Mouse (Mus musculus): ENCODE results near the gene Hist1h3e.
"Not testable (repeated sequence)": the region's sequence is repeated elsewhere in the genome, so short reads cannot be mapped to it uniquely, and the experiment has no call there.

Hist1h3e gene

GRCm38 (mm10) chr13:23583387-23584068 lies 21.4 kb upstream of the Hist1h3e start:
- no peak for DNase-seq (ENCODE audit: low read depth, low spot score)

GRCm38 (mm10) chr13:23582219-23583056 lies 20.3 kb upstream of the Hist1h3e start:
- DNase-seq (ENCODE audit: low read depth, low spot score) = no peak

DNA sequence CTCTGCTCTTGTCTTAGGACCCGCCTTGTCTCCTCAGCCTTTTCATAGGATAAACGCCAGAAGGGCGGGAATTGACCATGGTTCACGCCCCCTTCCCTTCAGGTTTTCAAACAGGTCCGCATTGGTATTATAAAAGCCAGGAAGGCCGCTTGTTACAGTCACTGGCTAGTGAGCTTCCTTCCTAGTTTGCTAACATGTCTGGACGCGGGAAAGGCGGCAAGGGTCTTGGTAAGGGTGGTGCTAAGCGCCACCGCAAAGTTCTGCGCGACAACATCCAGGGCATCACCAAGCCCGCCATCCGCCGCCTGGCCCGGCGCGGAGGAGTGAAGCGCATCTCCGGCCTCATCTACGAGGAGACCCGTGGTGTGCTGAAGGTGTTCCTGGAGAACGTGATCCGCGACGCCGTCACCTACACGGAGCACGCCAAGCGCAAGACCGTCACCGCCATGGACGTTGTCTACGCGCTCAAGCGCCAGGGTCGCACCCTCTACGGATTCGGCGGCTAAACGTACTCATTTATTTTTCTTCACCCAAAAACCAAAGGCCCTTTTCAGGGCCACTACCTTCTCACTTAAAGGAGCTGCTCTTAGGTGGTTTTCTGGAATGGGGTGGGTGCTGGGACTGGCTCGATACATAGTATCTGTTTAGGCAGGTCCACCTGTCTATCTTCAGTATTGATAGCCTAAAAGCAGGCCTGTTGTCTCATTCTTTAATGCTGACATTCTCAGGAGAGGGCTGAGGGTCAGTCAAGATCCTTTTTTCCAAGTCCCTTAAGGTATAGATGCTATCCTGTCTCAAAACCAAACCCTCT lies 19.4 kb upstream of the Hist1h3e start, which contains the start of gene Hist1h4d:
Hist1h4d (plus strand) TSS at position 191 of the 811 bp plus-strand sequence.
- DNase-seq (ENCODE audit: low read depth, low spot score) = peak; percentile 96

DNA sequence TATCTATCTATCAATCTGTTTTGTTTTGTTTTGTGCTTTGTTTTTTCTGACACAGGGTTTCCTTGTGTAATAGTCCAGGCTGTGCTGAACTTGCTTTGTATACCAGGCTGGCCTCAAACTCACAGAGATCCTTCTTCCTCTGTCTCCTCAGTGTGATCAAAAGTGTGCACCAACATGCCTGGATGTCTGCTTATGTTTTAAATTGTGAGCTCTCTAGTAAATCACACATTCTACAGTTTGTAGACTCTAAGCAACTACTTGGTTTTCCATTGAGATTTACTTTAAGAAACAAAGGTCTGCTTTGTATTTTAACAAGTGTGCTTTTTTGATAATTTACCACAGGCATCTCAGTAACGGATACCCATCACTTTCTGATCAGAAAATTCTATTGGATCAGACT lies 15.7 kb upstream of the Hist1h3e start:
- no peak for DNase-seq (ENCODE audit: low read depth, low spot score)

GRCm38 (mm10) chr13:23576906-23577639 lies 14.9 kb upstream of the Hist1h3e start:
- DNase-seq (ENCODE audit: low read depth, low spot score) = no peak

GRCm38 (mm10) chr13:23576351-23576881 lies 14.2 kb upstream of the Hist1h3e start:
- no peak for DNase-seq (ENCODE audit: low read depth, low spot score)

GRCm38 (mm10) chr13:23575864-23576313 lies 13.7 kb upstream of the Hist1h3e start:
- DNase-seq (ENCODE audit: low read depth, low spot score) = not testable (repeated sequence)

- peak; percentile 77 for DNase-seq (ENCODE audit: low read depth, low spot score)
Measured at GRCm38 (mm10) chr13:23575271-23575851, 13.2 kb upstream of the Hist1h3e start, which contains the start of gene Hist1h3d. Hist1h3d (plus strand) TSS chr13:23575763.

DNA sequence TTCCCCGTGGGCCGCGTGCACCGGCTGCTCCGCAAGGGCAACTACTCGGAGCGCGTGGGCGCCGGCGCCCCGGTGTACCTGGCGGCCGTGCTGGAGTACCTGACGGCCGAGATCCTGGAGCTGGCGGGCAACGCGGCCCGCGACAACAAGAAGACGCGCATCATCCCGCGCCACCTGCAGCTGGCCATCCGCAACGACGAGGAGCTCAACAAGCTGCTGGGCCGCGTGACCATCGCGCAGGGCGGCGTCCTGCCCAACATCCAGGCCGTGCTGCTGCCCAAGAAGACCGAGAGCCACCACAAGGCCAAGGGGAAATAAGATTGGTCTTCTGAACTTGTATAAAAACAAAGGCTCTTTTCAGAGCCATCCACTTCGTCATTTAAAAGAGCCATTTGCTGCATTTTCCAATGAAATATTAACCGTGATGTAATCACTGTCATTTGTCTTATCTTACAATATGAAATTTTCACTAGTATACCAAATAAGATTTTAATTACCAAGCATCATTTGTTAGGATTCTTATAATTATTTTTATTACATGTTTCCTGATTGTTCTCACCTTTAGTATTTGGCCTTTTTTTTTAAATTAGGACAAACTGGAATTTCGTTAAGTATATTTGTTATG lies 12.5 kb upstream of the Hist1h3e start:
- DNase-seq (ENCODE audit: low read depth, low spot score) = not testable (repeated sequence)

- DNase-seq (ENCODE audit: low read depth, low spot score) = peak; percentile 98
Measured at GRCm38 (mm10) chr13:23573898-23574524, 11.8 kb upstream of the Hist1h3e start, which contains the start of the genes Hist1h2bf and Hist1h2ad. Hist1h2bf (minus strand) TSS chr13:23574196. Hist1h2ad (plus strand) TSS chr13:23574381.

DNA sequence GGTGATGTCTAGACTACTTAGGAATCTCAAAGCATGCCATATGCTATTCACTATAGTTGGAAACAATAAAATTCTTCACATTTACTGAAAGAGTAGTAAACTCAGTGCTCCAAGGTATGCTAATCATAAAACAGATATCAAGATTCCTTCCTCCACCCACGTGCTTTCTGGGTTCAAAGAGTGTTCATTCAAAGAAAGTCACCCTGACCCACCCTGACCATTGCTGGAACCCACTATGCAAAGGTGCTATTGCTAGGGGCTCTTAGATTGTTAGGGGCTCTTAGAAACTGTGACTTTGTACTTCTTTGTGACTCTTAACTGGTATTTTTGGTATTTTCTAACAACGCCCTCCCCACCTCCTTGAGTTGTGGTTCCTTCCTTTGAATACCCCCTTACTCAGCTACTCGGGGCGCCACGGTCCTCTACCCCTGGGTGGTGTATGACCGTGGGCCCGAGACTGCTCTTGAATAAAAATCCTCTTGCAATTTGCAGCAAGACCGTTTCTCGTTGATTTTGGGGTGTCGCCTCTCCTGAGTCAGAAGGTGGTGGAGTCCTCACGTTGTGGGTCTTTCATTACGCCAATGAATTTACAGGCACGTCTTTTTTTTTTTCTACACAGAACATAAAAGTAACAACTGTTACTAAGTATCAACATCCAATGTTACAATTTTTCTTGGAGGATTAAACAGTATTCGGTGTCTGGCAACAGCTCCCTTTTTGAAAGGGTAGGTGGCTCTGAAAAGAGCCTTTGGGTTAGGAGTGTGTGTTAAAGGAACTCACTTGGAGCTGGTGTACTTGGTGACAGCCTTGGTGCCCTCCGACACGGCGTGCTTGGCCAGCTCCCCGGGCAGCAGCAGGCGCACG lies 11.1 kb upstream of the Hist1h3e start:
- DNase-seq (ENCODE audit: low read depth, low spot score) = not testable (repeated sequence)

GRCm38 (mm10) chr13:23572218-23573033 lies 10.3 kb upstream of the Hist1h3e start:
- no peak for DNase-seq (ENCODE audit: low read depth, low spot score)

GRCm38 (mm10) chr13:23571504-23572217 lies 9.5 kb upstream of the Hist1h3e start:
- DNase-seq (ENCODE audit: low read depth, low spot score) = not testable (repeated sequence)

GRCm38 (mm10) chr13:23571022-23571503 lies 8.9 kb upstream of the Hist1h3e start, which contains the start of the genes Hist1h2ae and Hist1h2bg:
Hist1h2ae (minus strand) TSS chr13:23571220.
Hist1h2bg (plus strand) TSS chr13:23571396.
- peak; percentile 96 for DNase-seq (ENCODE audit: low read depth, low spot score)

- not testable (repeated sequence) for DNase-seq (ENCODE audit: low read depth, low spot score)
Measured at GRCm38 (mm10) chr13:23570261-23571021, 8.3 kb upstream of the Hist1h3e start.

DNA sequence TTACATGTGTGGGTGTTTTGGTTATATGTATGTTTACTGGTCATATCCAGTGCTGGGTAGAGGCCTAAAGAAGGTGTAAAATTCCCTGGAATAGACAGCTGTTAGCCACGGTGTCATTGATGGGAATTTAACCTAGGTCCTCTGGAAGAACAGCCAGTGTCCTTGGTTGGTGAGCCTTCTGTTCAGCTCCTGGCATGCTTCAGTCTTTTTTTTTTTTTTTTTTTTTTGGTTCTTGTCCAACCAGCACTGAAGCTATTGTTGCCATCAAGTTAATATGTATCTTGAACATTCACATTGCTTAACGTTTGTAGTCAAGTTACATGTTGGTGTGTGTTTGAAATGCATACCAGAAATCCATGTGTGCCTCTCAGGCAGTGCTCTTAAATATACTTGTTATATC lies 2.3 kb upstream of the Hist1h3e start:
- DNase-seq (ENCODE audit: low read depth, low spot score) = no peak
